Mouse (Mus musculus) left cerebral cortex, adult 2 months (tissue): ENCODE data around the gene Thra. TPM values are rescaled to one million over a fixed set of nuclear protein-coding genes. Genes with fewer than 3 reads are reported as not detected.

Experiments used
- DNase-seq, 2 experiments: peaks; one replicate each; pipeline ENCODE4 v3.0.0; 2021 to 2022; ENCODE audit warnings: low spot score in 2 of 2, mixed read lengths in 1 of 2; ENCODE audit errors: extremely low spot score in 1 of 2
- H3K27ac ChIP-seq: fragments of 200-600 bp; 2 replicates; pipeline ENCODE4 v1.8.1; 2022
- H3K4me3 ChIP-seq: fragments of 200-600 bp; 2 replicates; pipeline ENCODE4 v1.8.1; 2022
- CTCF ChIP-seq: fragments of 200-600 bp; IDR thresholded peaks from 2 replicates; pipeline ENCODE4 v1.8.1; 2022; ENCODE audit warnings: antibody characterized with exemption, mild to moderate bottlenecking, moderate library complexity
- intact Hi-C: fragments of 180-260 bp; cut with DNase I; formaldehyde crosslinking; loops from one replicate; pipeline ENCODE4 v1.15.1; 2025
- total RNA-seq, 2 experiments: library from RNA; stranded (reverse); gene quantifications; 2 replicates each; pipeline ENCODE4 v1.2.3; 2021

Gene Thra
- total RNA-seq, 2 experiments from 2014 or later: 730 to 768 TPM

DNA sequence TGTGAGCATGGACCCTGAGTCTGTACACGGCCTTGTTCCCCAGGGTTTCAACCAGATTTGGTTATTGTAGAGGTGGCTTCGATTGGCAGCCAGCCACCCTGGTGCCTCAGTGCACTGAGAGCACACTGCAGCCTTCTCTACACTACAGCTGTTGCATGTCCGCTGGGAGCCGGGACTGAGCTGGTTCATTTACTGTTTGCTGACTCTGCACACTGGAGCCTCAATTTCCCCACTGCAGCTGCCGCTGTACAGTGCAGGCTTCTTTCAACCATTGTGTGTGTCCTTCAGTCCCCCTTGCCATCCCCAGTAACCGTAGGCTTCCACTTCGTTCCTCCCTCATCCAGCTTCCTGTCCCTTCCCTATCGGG, 429 bp upstream of the Thra start:
- peak in 1 of 2 experiments; percentile 22 for DNase-seq
- intact Hi-C loops: loop anchor here (2.0 kb wide), 3 partner anchors 15 to 47 kb away; no protein-coding TSS in a partner anchor
- no peak for TF ChIP-seq CTCF
- H3K27ac ChIP-seq: peak overlapping the region; percentile 95
- H3K4me3 ChIP-seq: peak overlapping the region; percentile 89

DNA sequence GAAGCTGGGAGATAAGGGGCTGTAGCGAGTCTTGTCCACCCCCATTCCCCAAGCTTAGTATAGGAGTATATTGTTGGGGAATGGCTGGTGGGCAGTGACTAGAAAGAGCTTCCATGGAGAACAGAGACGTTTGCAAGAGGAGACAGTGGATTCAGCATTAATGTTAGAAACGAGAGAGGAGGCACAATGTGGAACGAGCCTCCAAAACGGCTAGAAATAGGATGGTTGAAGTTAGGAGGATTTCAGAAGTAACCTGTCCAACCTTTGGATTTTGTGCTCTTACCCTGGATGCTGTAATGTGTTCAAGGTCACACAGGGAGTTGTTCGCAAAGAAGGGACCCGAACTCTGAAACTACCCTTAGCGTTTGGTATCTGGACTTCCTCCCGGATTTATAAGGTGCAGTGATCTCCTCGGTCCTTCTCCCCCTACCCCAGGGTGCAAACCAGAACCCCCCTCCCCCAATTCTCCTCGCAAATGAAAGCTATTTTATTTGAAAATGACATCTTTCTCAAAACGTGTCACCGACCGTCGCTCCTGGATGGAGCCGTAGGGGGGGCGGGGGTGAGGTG, 698 bp downstream of the Thra start:
- intact Hi-C loops: loop anchor here (2.0 kb wide), 3 partner anchors 14 to 46 kb away; no protein-coding TSS in a partner anchor
- Histone ChIP-seq H3K27ac (peak overlapping the region; percentile 95), H3K4me3 (peak overlapping the region; percentile 89)
- TF ChIP-seq CTCF: no peak
- peak in 1 of 2 experiments; percentile 18 for DNase-seq

DNA sequence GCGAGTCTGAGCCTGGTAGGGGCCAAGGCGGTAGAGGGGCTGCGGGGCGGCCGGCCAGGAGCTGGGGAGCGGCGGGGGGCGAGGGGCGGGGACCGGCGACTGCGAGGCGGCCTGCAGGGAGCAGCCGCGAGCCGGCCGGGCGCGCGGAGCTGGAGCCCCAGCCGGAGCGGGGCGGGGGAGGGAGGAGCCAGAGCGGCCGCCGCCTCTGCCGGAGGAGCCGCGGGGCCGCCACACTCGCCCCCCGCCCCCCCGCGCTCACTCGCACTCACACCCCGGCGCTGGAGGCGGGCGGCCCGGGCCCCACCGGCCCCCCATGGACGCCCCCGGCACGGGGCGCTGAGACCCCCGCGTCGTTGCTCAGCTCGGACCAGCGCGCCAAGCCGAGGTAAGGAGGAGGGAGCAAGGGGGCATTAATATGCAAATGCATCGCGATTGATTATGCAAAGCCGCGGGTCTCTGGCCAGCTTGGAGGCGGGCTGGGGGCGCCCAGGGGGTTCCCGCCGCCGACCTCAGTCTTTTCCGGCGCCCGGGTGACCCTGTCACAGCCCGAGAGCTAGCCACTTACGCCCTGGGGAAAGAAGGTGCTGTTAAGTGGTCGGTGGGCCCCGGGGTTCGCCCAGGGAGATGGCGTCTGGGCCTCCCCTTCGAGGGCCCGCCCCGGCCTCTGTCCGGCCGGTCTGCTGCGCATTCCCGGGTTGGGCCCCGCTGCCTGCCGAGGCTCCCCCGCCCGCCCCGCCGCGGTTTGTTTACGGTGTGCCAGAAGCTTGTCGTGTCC, 1.4 kb downstream of the Thra start:
- TF ChIP-seq CTCF: peak; percentile 57
- H3K27ac ChIP-seq: peak overlapping the region; percentile 100
- DNase-seq: peak; percentile 82 to 85
- intact Hi-C loops: loop anchor here (2.0 kb wide), 3 partner anchors 13 to 45 kb away; no protein-coding TSS in a partner anchor
- H3K4me3 ChIP-seq: peak overlapping the region; percentile 89

DNA sequence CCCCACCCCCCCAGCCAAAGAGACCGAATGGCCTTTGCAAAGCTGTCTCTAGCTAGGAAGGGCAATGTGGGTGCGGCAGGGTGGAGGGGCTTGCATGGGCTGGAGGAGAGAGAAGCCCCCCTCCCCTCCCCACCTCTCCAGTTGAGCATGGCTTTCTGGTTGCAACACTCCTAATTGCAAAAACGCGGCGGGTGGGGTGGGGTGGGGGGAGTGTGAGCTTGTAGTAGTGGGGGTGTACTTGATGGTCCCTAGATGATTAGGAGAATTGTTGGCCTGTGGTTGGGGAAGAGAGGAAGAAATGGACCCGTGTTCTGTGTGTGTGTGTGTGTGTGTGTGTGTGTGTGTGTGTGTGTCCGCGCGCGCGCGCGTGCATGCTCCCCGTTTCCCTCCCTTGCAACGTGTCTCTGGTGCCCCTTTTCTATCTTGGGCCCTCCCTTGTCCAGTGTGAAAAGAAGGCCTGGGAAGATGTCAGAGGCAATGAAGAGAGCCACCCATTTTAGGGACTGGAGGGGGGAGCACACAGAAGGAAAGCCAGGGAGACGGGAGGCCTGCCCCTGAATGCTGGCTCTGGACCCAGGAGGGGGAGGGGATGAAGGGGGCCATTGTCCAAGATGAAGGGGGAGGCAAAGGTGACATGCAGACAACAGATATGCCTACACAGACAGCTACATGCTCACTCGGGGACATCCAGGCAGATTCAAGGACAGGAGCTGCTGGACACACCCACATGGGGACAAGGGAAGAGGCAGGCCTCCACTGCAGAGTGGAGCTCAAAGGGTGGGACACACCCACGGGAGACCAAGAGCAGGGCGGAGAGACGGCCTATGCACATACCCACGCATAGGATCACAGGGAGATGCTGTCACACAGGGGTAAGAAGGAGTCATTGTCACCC, 2.2 kb downstream of the Thra start:
- TF ChIP-seq CTCF: no peak
- intact Hi-C loops: no loop called here
- DNase-seq: peak; percentile 38 to 45
- H3K27ac ChIP-seq: peak overlapping the region; percentile 100
- H3K4me3 ChIP-seq: peak overlapping the region; percentile 89

DNA sequence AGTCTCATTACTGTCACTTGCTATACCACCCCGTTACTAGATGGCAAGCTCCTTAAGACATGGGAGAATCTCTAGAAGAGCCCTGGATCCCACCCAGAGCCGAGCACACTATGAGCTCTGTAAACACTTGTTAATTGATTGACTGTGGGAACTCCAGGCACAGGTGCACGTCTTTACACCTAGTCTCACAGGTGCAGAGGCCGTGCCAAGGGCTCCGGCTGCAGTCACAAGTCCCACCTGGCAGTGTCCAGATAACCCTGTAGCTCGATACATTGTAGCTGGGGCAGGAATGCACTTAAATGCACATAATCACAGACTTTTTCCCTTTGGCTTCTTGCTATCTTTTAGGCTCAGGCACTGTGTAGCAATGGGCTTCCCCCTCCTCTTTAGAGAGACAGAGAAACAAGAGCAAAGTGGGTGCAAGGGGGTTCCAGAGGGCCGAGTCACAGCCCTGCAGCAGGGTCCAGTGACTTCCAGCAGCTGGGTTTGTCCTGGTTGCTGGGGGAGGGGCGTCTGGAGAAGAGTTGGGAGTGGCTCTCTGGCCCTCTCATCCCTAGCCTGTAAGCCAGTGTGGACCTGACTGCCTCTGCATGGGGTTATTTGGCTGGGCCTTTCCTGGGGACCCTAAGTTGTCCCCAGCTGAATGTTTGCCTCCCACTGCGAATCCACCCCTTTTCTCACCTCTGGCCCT, 3.4 kb downstream of the Thra start:
- no peak for TF ChIP-seq CTCF
- intact Hi-C loops: no loop called here
- peak; percentile 45 to 47 for DNase-seq

DNA sequence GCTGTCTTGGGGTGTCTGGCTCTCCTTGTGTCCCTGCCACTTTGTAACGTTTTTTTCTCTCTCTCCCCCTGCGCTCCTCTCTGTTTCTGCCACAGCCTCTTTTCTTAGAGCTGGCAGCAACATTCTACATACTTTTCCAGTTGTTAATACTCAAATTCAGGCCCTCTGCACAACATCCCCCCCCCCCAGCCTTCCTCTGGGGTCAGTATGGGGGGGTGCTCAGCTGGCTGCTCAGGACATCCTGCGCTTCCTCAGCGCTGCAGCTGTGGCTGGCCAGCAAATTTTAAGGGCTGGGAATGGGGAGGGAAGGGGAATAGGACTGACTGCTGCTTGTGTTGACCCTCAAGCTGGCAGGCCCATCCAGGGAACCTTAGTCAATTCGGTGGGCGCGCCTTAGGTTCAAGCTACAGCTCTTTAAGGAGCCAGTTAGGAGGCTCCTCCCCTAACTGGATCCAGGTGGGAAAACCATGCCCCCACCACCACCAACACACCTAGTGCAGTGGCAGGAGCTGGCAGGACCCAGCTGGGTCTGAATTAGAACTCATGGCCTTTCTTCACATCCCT, 4.1 kb downstream of the Thra start:
- Histone ChIP-seq H3K27ac (peak overlapping the region; percentile 100), H3K4me3 (peak overlapping the region; percentile 89)
- intact Hi-C loops: no loop called here
- TF ChIP-seq CTCF: no peak
- DNase-seq: no peak

More for the DNA sequence above, 3.4 kb downstream of the Thra start:
- Histone ChIP-seq H3K27ac (peak overlapping the region; percentile 100), H3K4me3 (peak overlapping the region; percentile 89)

DNA sequence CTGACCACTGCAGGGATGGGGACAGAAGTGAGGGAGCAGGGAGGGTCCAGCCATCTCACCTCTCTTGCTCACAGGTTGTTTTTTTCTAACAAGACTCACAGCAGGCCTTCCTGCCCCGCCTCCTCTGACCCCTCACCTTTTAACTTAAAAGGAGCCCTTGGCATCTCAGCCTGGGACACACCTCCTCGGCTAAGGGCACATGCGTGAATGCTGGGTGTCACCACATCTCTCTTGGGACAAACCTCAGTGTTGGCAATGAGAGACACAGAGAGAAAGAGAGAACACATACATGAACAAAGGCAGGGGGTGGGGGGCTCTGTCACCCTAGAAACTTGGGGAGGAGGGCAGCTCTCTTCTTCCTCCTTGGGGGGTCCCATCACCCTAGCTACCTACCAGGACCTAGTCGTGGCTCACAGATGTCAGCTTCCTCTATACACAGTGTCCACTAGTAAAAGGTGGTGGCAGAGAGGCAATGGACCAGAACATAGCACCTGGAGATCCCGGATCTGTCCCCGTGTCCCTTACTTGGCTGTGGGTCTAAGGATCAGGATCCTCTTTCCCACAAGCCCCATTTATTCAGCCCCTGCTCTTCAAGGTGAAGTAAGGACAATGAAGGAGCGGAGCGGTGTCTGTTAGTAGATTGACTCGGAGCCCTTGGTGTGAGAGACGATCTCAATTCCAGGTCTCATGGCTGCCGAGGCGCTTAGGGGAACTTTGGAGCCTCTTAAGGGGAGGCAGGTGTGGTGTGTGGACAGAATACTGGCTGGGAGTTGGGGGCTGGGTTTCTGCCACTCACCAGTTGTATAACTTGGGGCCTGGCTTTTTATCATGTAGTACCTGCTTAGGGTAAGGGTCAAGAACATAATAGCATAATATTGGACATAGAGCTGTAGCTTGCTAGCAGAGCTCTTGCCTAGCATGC, 5.8 kb downstream of the Thra start:
- intact Hi-C loops: no loop called here
- TF ChIP-seq CTCF: no peak
- Histone ChIP-seq H3K4me3 (peak overlapping the region; percentile 1), H3K27ac (peak overlapping the region; percentile 100)
- no peak for DNase-seq

DNA sequence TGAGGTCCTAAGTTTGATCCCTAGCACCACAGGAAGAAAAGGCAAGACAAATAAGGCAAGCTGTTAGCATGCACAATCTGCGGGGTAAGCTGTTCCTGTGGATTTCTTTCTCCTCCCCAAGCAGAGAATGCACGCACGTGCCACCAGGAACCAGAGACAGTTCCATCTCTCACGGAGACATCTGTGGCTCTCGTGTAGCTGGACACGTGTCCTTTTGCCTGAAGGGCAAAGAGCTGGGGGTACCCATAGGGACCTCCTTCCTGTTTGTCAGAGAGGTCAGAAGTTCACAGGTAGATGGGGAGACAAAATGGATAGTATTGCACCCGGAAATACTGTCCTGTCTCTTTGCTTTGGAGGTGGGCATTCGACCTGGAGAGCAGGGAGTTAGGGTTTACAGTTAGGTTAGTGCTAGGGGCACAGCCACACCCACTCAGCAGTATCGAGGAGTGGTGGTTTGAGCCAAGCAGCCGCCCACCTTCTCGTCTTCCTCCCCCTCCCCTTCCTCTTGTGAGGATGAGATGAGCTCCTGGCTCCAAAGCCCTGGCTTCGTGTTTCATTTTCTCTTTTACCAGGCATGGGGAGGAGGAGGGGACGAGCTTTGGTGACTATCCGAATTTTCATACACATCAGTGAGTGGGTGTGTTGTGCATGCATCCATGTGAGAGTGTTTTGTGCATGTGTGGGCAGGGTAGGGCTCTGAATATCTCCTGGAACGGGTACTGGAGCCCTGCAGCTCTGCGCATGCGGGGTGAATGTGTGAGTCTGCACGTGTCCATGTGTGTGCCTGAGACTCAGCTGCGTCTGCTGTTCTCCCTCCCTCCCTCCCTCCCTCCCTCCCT, 6.6 kb downstream of the Thra start:
- intact Hi-C loops: no loop called here
- peak overlapping the region; percentile 100 for H3K27ac ChIP-seq
- TF ChIP-seq CTCF: no peak

DNA sequence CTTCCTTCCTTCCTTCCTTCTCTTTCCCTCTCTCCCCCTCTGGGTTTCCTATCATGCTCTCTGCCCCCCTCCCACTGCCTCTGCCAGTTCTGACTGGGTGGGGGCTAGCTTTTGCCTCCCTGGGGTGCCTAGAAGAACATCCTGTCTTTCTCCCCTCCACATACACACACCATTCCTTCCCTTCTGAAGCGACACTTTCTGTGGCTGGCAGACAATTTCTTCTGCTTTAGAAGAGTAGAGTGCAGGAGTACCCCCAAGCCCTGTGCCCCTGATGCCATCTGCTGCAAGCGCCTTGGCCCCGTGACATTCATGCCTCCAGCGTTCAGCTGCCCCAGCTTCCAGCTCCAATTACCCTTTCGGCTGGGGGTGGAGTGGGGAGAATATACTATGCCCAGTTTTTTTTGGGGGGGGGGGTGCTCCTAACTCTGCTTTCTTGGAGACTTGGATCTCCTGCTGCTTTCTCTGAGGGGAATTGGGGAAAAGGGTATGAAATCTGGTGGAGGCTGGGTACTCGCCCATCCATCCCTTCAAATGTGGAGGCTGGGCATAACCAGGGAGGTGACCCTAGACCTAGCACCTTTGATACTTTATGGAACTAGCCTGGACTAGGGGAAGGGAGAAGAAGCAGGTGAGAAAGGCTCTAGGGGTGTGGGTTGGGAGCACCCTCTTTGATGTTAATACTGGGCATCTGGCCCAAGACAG, 7.5 kb downstream of the Thra start:
- peak in 1 of 2 experiments; percentile 17 for DNase-seq
- Histone ChIP-seq H3K27ac (peak overlapping the region; percentile 88), H3K4me3 (peak overlapping the region; percentile 32; the same call in 1 of the 2 replicates)
- no peak for TF ChIP-seq CTCF
- intact Hi-C loops: no loop called here

More for the DNA sequence above, 6.6 kb downstream of the Thra start:
- H3K4me3 ChIP-seq: peak overlapping the region; percentile 1
- DNase-seq: peak; percentile 88 to 90
